Mouse (Mus musculus) liver, embryonic 12.5 days (tissue): ENCODE results near the gene 4930442H23Rik. TPM values are rescaled to one million over a fixed set of nuclear protein-coding genes. Genes with fewer than 3 reads are reported as not detected.

Source experiments
- ATAC-seq: fragments of 200-750 bp; cut with Nextera tagmentation; 2 replicates; pipeline ENCODE4 v1.8.0; 2017; ENCODE audit warnings: moderate number of reproducible peaks, mild to moderate bottlenecking, moderate library complexity
- H3K27ac ChIP-seq: fragments of 300-500 bp; sonication (generic); 2 replicates; pipeline ENCODE4 v1.5.1; 2016; ENCODE audit warnings: mild to moderate bottlenecking
- H3K27me3 ChIP-seq: fragments of 300-500 bp; sonication (generic); replicated peaks from 2 replicates; pipeline ENCODE4 v1.6.1; 2016; ENCODE audit warnings: mild to moderate bottlenecking, moderate library complexity
- H3K36me3 ChIP-seq: fragments of 300-500 bp; sonication (generic); 2 replicates; pipeline ENCODE4 v1.6.1; 2016; ENCODE audit warnings: mild to moderate bottlenecking, moderate library complexity
- H3K4me1 ChIP-seq: fragments of 300-500 bp; sonication (generic); 2 replicates; pipeline ENCODE4 v1.6.1; 2016
- H3K4me2 ChIP-seq: fragments of 300-500 bp; sonication (generic); 2 replicates; pipeline ENCODE4 v1.6.1; 2016; ENCODE audit warnings: mild to moderate bottlenecking, moderate library complexity
- H3K4me3 ChIP-seq: fragments of 300-500 bp; sonication (generic); 2 replicates; pipeline ENCODE4 v1.5.1; 2016; ENCODE audit warnings: mild to moderate bottlenecking, moderate library complexity
- H3K9ac ChIP-seq: fragments of 300-500 bp; sonication (generic); 2 replicates; pipeline ENCODE4 v1.6.1; 2016; ENCODE audit warnings: mild to moderate bottlenecking, moderate library complexity
- H3K9me3 ChIP-seq: fragments of 300-500 bp; sonication (generic); replicated peaks from 2 replicates; pipeline ENCODE4 v1.6.1; 2016; ENCODE audit warnings: mild to moderate bottlenecking, moderate library complexity
- WGBS: fragments of 180-500 bp; shearing (Covaris S2); methylation state at CpG from one replicate; pipeline ENCODE4 v1.1.7; 2016; ENCODE audit not compliant: insufficient replicate concordance; 5-methylcytosine and 5-hydroxymethylcytosine counted together
- polyA plus RNA-seq: library from polyadenylated mRNA; unstranded; fragments of >200 nt; fragmentation: Nextera tagmentation; extraction: Ambion mirVana; gene quantifications from 2 replicates; pipeline ENCODE4 v1.2.1, GENCODE M21; 2016

The 4930442H23Rik gene
- polyA plus RNA-seq, 1 experiment from 2014 or later = not detected

DNA sequence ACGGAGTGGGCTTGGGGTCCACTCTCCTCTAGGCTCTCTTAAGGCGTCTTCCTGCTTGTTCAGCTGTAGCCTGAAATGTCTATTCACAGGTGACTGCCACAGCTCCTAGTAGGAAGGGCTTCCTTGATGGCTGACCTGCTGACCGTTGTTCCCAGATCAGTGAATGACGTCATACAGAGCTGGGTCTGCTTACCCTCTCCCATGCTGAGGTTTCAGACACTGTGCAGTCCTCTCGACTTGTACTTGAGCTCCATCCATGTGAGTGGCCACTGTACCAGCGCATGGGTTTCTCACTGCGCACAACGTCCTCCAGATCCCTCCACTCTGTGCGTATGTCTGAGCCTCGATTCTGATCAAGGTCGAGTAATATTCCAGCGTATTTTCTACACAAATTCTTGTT lies 31.0 kb downstream of the 4930442H23Rik start:
- Histone ChIP-seq H3K9me3 (no peaks in the 10 kb centered on the region), H3K4me2 (no peak overlapping the region), H3K4me3 (no peak overlapping the region), H3K27ac (peak overlapping the region; percentile 64), H3K4me1 (peaks cover 24% of the 10 kb centered on the region), H3K36me3 (peaks cover 94% of the 10 kb centered on the region), H3K27me3 (no peaks in the 10 kb centered on the region), H3K9ac (no peak overlapping the region)
- 51% methylated on average over 12 of the region's 12 CpGs for WGBS
- ATAC-seq = peak; percentile 16; the same call in 1 of the 2 replicates

DNA sequence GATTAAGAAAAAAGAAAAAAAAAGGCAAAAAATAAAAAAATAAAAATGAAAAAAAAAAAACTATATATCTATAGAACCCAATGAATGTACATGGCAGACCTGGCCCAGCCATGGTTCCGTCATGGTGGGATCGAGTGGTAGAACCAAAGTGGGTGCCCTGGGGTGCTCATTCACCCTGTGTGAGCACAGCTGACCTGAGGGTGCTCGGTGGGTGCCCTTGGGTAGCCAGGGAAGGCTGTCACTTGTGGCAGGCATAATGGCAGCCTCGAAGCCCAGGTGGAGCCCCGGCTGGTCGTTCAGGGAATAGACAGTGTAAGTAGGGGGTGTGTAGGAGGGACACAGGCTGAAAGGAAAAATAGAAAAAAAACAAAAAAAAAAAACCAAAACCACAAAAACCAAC lies 32.4 kb downstream of the 4930442H23Rik start:
- Histone ChIP-seq H3K9me3 (no peaks in the 10 kb centered on the region), H3K4me3 (no peak overlapping the region), H3K27me3 (no peaks in the 10 kb centered on the region), H3K27ac (no peak overlapping the region), H3K9ac (no peak overlapping the region), H3K36me3 (peaks cover 94% of the 10 kb centered on the region), H3K4me2 (no peak overlapping the region), H3K4me1 (peaks cover 32% of the 10 kb centered on the region)
- ATAC-seq = no peak
- 59% methylated on average over 6 of the region's 6 CpGs for WGBS

DNA sequence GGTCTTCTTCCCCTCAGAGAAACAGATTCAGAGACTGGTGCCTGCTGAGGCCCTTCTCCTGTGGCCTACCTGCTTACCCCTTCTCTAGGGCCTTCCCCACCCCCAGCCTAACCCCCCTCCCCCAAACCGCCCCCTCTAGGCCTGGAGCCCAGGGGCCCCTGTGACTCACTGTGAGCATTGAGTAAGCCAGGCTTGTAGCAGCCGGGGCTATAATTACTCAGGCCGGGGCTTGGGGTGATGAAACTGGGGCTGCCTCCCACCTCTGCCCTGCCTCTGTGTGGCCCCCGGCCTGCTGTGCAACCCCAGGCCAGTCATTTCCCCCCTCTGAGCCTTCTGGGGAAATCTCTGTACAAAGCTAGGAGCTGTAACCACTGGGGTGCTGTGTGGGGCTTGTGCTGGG lies 37.4 kb downstream of the 4930442H23Rik start:
- H3K36me3 ChIP-seq = peaks cover 99% of the 10 kb centered on the region
- ATAC-seq = no peak
- H3K4me1 ChIP-seq = peaks cover 70% of the 10 kb centered on the region
- 78% methylated on average over 4 of the region's 4 CpGs for WGBS
- H3K4me2 ChIP-seq = peak overlapping the region; percentile 23; the same call in 1 of the 2 replicates
- no peak overlapping the region for H3K9ac ChIP-seq
- H3K4me3 ChIP-seq = no peak overlapping the region
- H3K9me3 ChIP-seq = no peaks in the 10 kb centered on the region
- H3K27me3 ChIP-seq = no peaks in the 10 kb centered on the region
- 0 out of 2 replicates have a peak overlapping the region, but pooled peaks have one; percentile 11 for H3K27ac ChIP-seq

DNA sequence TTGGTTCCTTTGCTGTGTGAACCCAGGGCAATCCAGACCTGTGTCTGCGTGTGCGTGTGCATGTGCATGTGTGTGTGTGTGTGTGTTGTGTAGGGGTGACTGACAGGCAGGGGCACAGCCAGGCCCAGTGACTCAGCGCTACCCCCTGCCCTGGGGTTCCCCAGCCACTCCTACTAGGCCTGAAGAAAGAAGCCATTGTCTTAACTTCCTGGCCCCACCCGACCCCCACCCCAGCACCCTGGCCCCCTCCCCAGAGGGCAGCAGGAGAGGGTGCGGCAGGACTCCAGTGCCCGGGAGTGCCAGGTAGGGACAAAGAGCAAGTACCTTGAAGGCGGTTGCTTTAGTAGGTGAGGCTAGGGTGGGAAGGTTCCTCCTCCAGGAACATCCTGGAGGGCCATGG lies 37.9 kb downstream of the 4930442H23Rik start:
- Histone ChIP-seq H3K27ac (peak overlapping the region; percentile 46; the same call in 1 of the 2 replicates), H3K9me3 (no peaks in the 10 kb centered on the region), H3K4me3 (no peak overlapping the region), H3K9ac (no peak overlapping the region), H3K36me3 (peaks cover 100% of the 10 kb centered on the region), H3K27me3 (no peaks in the 10 kb centered on the region), H3K4me1 (peaks cover 71% of the 10 kb centered on the region), H3K4me2 (peak overlapping the region; percentile 23; the same call in 1 of the 2 replicates)
- ATAC-seq = no peak
- WGBS = 79% methylated on average over 7 of the region's 7 CpGs

DNA sequence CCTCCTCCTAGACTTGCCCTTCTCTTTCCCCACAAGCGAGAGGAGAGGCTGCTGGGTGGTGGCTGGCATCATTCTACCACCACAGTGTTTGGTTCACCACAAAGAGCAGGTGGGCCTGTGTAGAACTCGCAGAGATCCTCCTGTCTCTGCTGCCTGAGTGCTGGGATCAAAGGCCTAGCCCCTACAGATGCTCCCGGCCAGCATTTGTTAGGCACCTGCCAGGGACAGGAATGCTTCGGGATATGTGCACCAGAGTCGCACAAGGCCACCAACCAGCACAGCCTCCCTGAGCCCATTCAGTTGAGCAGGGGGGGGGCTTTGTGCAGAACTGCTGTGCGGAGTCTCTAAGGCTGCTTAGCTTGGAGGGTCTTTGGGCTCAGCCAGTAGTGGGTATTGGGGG lies 38.3 kb downstream of the 4930442H23Rik start:
- H3K4me3 ChIP-seq = no peak overlapping the region
- H3K9ac ChIP-seq = no peak overlapping the region
- H3K27me3 ChIP-seq = no peaks in the 10 kb centered on the region
- H3K4me1 ChIP-seq = peaks cover 73% of the 10 kb centered on the region
- peaks cover 100% of the 10 kb centered on the region for H3K36me3 ChIP-seq
- 87% methylated on average over 6 of the region's 6 CpGs for WGBS
- no peaks in the 10 kb centered on the region for H3K9me3 ChIP-seq
- no peak overlapping the region for H3K27ac ChIP-seq
- ATAC-seq = no peak
- peak overlapping the region; percentile 23; the same call in 1 of the 2 replicates for H3K4me2 ChIP-seq

DNA sequence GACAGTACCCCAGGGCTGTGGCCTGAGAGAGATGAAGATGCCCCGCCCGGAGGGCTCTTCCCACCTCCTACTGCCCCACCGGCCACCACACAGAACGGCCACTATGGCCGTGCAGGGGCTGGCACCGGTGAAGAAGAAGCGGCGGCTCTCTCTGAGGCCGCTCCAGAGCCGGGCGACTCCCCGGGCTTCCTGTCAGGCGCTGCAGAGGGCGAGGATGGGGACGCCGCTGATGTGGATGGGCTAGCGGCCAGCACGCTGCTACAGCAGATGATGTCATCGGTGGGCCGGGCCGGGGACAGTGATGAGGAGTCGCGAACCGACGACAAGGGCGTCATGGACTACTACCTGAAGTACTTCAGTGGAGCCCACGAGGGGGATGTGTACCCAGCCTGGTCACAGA lies 39.0 kb downstream of the 4930442H23Rik start:
- Histone ChIP-seq H3K4me2 (no peak overlapping the region), H3K9ac (no peak overlapping the region), H3K27me3 (no peaks in the 10 kb centered on the region), H3K9me3 (no peaks in the 10 kb centered on the region), H3K4me3 (no peak overlapping the region), H3K36me3 (peaks cover 100% of the 10 kb centered on the region), H3K4me1 (peaks cover 73% of the 10 kb centered on the region), H3K27ac (no peak overlapping the region)
- WGBS = 89% methylated on average over 27 of the region's 27 CpGs
- no peak for ATAC-seq

DNA sequence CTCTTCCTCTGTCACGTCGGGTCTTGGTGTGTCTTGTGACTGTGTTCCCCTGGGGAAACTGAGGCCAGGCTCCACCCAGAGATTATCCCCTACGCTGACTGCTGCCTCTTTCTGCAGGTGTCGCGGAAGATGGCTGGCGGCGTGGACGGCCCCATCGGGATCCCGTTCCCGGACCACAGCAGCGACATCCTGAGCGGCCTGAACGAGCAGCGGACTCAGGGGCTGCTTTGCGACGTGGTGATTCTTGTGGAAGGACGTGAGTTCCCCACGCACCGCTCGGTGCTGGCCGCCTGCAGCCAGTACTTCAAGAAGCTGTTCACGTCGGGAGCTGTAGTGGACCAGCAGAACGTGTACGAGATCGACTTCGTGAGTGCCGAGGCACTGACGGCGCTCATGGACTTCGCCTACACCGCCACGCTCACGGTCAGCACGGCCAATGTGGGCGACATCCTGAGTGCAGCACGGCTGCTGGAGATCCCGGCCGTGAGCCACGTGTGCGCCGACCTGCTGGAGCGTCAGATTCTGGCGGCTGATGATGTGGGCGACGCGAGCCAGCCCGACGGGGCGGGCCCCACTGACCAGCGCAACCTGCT lies 39.7 kb downstream of the 4930442H23Rik start:
- H3K4me3 ChIP-seq = no peak overlapping the region
- H3K36me3 ChIP-seq = peaks cover 100% of the 10 kb centered on the region
- no peak overlapping the region for H3K9ac ChIP-seq
- WGBS = 96% methylated on average over 52 of the region's 52 CpGs
- no peak for ATAC-seq
- H3K27ac ChIP-seq = no peak overlapping the region
- H3K27me3 ChIP-seq = no peaks in the 10 kb centered on the region
- H3K4me2 ChIP-seq = no peak overlapping the region
- H3K9me3 ChIP-seq = no peaks in the 10 kb centered on the region
- peaks cover 78% of the 10 kb centered on the region for H3K4me1 ChIP-seq

DNA sequence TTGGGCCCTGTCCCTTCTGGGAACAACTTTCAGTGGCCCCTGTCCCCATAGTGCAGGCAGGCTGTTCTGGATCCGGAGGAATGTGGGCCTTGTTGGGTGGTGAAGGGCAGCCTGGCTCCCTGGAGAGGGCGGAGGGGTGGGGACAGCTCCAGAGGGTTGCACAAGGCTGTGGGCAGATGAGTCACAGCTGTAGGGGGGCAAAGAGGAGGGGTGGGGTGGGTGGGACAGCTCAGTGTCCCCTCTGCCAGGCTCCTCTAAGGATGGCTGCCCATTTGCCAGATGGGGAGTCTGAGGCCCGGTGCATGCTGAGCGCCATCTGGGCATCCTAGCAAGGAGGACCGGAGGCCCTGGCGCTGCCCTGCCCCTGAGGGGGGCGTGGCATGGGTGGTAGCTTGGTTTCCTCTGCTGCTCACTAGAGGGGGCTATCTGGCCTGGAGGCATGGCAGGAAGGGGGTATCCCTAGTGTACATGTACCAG lies 40.5 kb downstream of the 4930442H23Rik start:
- Histone ChIP-seq H3K27me3 (no peaks in the 10 kb centered on the region), H3K4me2 (no peak overlapping the region), H3K36me3 (peaks cover 99% of the 10 kb centered on the region), H3K9ac (no peak overlapping the region), H3K27ac (0 out of 2 replicates have a peak overlapping the region, but pooled peaks have one; percentile 89), H3K9me3 (no peaks in the 10 kb centered on the region), H3K4me3 (no peak overlapping the region), H3K4me1 (peaks cover 85% of the 10 kb centered on the region)
- no peak for ATAC-seq
- WGBS = 87% methylated on average over 7 of the region's 7 CpGs

DNA sequence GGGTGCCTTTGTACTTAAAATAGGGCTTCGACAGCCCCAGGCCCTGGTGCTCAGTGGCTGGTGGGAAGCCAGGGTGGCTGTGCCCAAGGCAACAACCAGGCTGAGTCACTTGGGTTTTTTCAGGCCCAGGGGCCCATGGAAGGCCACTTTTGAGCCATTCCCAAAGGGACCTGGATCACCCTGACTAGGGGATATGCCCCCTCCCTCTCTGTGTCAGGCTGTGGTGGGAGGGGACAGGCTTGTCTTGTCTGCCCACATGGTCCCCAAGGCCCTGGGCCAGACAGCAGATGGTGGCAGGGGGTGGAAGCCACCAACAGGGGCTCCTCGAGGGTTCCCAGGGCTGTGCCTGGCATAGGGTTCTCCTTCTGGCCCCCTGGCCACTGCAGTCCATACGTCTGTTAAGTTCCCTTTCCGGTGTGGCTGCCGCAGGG lies 41.1 kb downstream of the 4930442H23Rik start:
- H3K9ac ChIP-seq = peak overlapping the region; percentile 95; the same call in 1 of the 2 replicates
- H3K4me3 ChIP-seq = no peak overlapping the region
- peak overlapping the region; percentile 89 for H3K27ac ChIP-seq
- no peaks in the 10 kb centered on the region for H3K27me3 ChIP-seq
- H3K36me3 ChIP-seq = peaks cover 92% of the 10 kb centered on the region
- ATAC-seq = no peak
- peak overlapping the region; percentile 99; the same call in 1 of the 2 replicates for H3K4me2 ChIP-seq
- no peaks in the 10 kb centered on the region for H3K9me3 ChIP-seq
- peaks cover 85% of the 10 kb centered on the region for H3K4me1 ChIP-seq
- WGBS = 78% methylated on average over 5 of the region's 5 CpGs

DNA sequence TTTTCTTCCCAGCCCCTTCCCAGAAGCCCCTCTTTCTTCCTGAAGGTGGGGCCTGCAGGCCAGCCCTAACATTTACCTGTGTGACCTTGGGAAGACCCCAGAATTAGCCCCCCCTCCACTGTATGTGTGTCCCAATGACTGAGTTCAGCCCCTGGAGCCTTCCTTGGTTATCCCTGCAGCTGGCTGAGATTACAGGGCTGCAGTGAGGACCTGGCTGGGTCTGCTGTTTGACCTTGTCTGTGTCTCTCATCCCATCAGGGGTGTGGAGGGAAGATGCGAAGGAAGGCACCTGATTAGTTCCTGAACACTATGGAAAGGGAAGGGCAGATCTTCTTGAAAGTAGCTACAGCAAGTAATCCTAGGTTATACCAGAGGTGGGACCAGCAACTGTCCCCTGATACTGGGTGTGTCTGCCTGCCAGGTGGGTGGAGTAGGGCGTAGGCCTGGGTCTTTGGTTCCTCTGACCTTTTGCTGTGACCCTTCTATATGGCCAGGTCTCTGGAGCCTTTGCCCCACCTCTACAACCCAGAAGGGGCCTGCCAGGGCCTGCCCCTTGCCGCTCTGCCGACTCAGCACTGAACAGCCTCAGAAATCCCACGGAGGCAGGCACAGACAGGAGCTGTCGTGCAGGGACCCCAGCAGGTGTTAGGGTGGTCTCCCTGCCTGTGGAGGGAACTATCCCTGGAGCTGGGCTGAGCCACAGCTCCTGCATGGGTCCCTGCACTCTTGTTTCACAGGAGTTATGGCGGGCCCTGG lies 42.0 kb downstream of the 4930442H23Rik start:
- 77% methylated on average over 7 of the region's 7 CpGs for WGBS
- Histone ChIP-seq H3K9ac (peak overlapping the region; percentile 95), H3K36me3 (peaks cover 83% of the 10 kb centered on the region), H3K4me2 (peak overlapping the region; percentile 99), H3K9me3 (no peaks in the 10 kb centered on the region), H3K27me3 (no peaks in the 10 kb centered on the region), H3K27ac (peak overlapping the region; percentile 89), H3K4me1 (peaks cover 81% of the 10 kb centered on the region), H3K4me3 (peak overlapping the region; percentile 99)
- no peak for ATAC-seq

DNA sequence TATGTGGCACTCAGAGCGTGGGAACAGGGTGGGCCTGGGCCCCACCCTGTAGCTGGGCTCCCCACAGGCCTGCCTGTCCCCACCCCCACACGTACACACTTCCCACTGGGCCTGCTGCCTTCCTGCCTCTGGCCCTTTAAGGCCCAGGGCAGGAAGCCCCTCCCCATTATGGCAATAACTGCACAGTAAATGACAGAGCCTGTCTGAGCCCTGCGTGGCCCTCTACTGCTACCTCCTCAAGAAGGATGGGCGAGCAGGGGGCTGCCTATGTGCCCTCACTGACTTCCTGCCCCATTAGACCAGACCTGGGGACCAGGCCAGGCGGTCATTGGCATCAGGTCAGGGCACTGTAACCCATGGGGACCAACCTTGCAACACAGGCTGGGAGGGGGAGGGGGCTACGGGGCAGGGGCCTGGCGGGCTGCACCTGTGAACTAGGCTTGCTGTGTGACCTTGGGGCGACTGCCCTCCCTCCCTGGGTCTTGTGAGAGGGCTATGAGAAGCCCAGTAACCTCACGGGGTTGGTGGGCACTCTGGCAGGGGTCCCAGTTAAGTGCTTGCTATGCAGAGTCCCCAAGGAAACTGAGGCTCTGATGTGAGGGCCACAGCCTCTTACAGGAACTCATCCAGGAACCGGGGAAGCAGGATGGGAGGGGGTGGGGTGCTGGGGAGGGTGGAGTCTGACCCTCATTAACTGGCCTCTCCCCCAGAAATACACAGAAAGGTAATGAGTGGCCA lies 42.8 kb downstream of the 4930442H23Rik start:
- peak overlapping the region; percentile 99 for H3K4me3 ChIP-seq
- peaks cover 74% of the 10 kb centered on the region for H3K4me1 ChIP-seq
- H3K9me3 ChIP-seq = no peaks in the 10 kb centered on the region
- peak overlapping the region; percentile 95 for H3K9ac ChIP-seq
- no peaks in the 10 kb centered on the region for H3K27me3 ChIP-seq
- peak overlapping the region; percentile 89 for H3K27ac ChIP-seq
- no peak for ATAC-seq
- 47% methylated on average over 10 of the region's 10 CpGs for WGBS
- peak overlapping the region; percentile 99 for H3K4me2 ChIP-seq
- H3K36me3 ChIP-seq = peaks cover 76% of the 10 kb centered on the region
